Mouse (Mus musculus) lung, postnatal 14 days (tissue): ENCODE data around the gene Mthfd2.

ENCODE experiments used
- DNase-seq: peaks from one replicate; pipeline ENCODE4 v3.0.0; 2021

Gene Mthfd2

DNA sequence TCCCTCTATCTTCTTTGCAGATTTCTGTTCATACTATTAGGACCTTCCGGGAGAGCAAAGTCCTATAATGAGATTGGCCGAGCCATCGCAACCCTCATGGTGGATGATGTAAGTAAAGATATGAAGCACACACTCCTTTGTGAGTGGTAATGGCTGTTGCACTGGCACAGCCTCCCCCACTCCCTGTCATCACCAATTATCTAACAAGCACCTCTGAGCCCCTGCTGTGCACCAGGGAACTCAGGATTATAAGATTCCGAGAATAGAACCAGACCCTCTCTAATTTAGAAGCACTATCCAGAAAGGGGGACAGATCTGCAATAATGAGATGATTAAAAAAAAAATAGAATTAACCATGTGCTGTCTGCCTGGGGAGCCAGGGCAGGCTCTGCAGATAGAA is 60.1 kb downstream of the Mthfd2 start:
- no peak for DNase-seq

DNA sequence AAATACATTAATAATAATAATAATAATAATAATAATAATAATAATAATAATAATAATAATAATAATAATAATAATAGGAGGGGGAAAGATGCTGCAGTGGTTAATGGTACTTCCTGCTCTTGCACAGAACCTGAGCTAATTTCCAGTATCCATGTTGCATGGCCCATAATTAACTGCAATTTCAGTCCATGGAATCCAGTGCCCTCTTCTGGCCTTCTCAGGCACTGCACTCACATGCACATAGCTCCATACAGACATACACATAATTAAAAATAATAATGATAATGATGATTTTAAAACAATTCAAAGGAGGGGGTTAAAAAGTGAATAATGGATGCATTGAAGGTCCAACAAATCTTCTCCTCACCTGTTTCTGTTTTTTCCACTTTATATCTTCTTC is 60.5 kb downstream of the Mthfd2 start:
- no peak for DNase-seq

DNA sequence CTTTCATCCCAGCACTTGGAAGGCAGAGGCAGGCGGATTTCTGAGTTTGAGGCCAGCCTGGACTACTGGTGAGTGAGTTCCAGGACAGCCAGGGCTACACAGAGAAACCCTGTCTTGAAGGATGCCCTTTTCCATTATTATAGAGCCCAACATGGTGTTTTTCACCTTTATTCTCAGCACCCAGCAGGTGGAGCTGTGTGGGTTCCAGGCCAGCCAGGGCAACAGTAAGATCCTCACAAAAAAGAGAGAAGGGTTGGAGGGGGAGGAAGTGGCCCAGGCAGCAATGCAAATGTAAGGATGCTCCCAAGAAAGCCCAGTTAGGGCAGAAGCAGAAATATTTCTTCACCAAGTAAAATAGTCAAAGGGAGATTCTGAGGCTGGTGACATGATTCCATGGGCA is 61.2 kb downstream of the Mthfd2 start:
- DNase-seq: no peak
